Mouse (Mus musculus) cerebellum, adult 2 months (tissue): ENCODE data around the gene Aktip. TPM values are rescaled to one million over a fixed set of nuclear protein-coding genes. Genes with fewer than 3 reads are reported as not detected.

Source experiments
- DNase-seq, 2 experiments: peaks; one replicate each; pipeline ENCODE4 v3.0.0; 2021
- H3K27ac ChIP-seq: fragments of 200-500 bp; 2 replicates; pipeline ENCODE4 v1.5.1; 2012; ENCODE audit warnings: low read length, control low read depth, inconsistent platforms; ENCODE audit not compliant: insufficient read depth
- H3K27me3 ChIP-seq: fragments of 200-500 bp; 2 replicates; pipeline ENCODE4 v1.6.1; 2012; ENCODE audit warnings: inconsistent platforms, mild to moderate bottlenecking, low read length, moderate library complexity; ENCODE audit not compliant: control insufficient read depth, insufficient read depth
- H3K4me1 ChIP-seq: fragments of 200-500 bp; 2 replicates; pipeline ENCODE4 v1.6.1; 2011; ENCODE audit warnings: low read length; ENCODE audit not compliant: control insufficient read depth, insufficient read depth
- H3K4me3 ChIP-seq: fragments of 200-500 bp; replicated peaks from 2 replicates; pipeline ENCODE3; 2011; ENCODE audit warnings: mild to moderate bottlenecking, low read depth, low read length, control low read depth; ENCODE audit not compliant: insufficient read depth
- CTCF ChIP-seq: fragments of 200-500 bp; IDR thresholded peaks from 2 replicates; pipeline ENCODE4 v1.5.1; 2011; ENCODE audit warnings: low read depth, mild to moderate bottlenecking, control low read depth, low read length, moderate library complexity, borderline replicate concordance; ENCODE audit not compliant: insufficient read depth
- POLR2A ChIP-seq: fragments of 200-500 bp; IDR thresholded peaks from 2 replicates; pipeline ENCODE4 v1.6.1; 2011; ENCODE audit warnings: low read length, control low read depth, borderline replicate concordance; ENCODE audit not compliant: insufficient read depth
- WGBS: fragments of 180-500 bp; shearing (Covaris S2); methylation state at CpG from one replicate; pipeline ENCODE4 v1.1.7; 2018; 5-methylcytosine and 5-hydroxymethylcytosine counted together
- polyA plus RNA-seq: library from polyadenylated mRNA; depleted of rRNA; stranded (reverse); fragments of >200 nt; gene quantifications from 2 replicates; pipeline ENCODE4 v1.2.3, GENCODE M21; 2012

The Aktip gene
- polyA plus RNA-seq, 1 experiment, result 151 TPM

DNA sequence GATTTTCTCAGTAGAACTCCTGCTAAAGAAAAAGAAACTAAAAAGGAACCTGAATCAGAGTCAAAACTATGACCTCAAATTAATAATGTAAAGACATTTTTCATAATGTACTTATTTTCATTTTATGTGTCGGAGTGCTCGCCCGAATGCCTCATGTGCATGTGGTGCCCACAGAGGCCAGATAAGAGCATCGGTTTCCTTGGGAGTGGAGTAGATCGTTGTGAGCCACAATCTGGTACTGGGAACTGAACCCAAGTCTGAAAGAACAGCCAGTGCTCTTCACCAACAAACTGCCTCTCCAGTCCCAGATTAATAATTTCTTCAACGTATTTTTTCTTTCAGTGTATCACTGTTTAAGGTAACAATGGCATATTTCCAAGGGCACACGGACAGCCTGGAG lies 24.5 kb upstream of the Aktip start:
- no peaks in the 10 kb centered on the region for H3K27me3 ChIP-seq
- H3K4me1 ChIP-seq, result peaks cover 2% of the 10 kb centered on the region
- no peak overlapping the region for H3K27ac ChIP-seq
- 93% methylated on average over 7 of the region's 7 CpGs for WGBS
- no peak overlapping the region for H3K4me3 ChIP-seq
- TF ChIP-seq CTCF (no peak), POLR2A (no peak)
- DNase-seq, result no peak

GRCm38 (mm10) chr8:91221841-91222240 lies 22.1 kb upstream of the Aktip start:
- Histone ChIP-seq H3K4me1 (peaks cover 2% of the 10 kb centered on the region), H3K27ac (no peak overlapping the region), H3K27me3 (no peaks in the 10 kb centered on the region), H3K4me3 (no peak overlapping the region)
- DNase-seq, result no peak
- 74% methylated on average over 2 of the region's 2 CpGs for WGBS
- no peak for TF ChIP-seq CTCF
- TF ChIP-seq POLR2A, result no peak

DNA sequence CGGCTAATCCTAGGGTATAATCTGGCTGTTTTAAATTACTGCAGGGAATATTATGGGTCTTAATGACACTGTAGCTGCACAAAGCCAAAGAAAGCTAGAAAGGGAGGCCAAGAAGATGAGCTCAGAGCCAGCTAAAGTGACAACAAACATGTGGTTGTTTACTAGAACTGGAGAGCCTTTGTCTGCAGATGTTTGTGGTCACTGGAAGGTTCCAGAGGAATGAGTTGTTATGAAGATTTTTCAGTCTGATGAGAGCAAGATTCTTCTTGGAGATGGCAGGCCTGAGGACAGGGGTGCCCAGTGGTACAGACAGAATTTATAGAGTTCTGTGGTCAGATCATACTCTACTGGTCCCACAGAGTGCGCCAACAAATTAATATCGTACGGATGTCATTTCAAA lies 18.5 kb upstream of the Aktip start:
- TF ChIP-seq CTCF (no peak), POLR2A (no peak)
- no peak overlapping the region; the same call in 1 of the 2 replicates for H3K27ac ChIP-seq
- WGBS, result 68% methylated on average over 4 of the region's 4 CpGs
- H3K4me1 ChIP-seq, result no peaks in the 10 kb centered on the region
- H3K27me3 ChIP-seq, result no peaks in the 10 kb centered on the region
- no peak overlapping the region for H3K4me3 ChIP-seq
- peak in 1 of 2 experiments; percentile 4 for DNase-seq

- Histone ChIP-seq H3K4me3 (no peak overlapping the region), H3K4me1 (no peaks in the 10 kb centered on the region), H3K27ac (no peak overlapping the region), H3K27me3 (no peaks in the 10 kb centered on the region)
- TF ChIP-seq POLR2A (no peak), CTCF (no peak)
- 96% methylated on average over 5 of the region's 5 CpGs for whole genome bisulfite sequencing
- no peak for DNase-seq
These were observed 17.5 kb upstream of the Aktip start for GRCm38 (mm10) chr8:91217062-91217905.

- TF ChIP-seq POLR2A (no peak), CTCF (no peak)
- H3K4me1 ChIP-seq, result no peaks in the 10 kb centered on the region
- H3K27ac ChIP-seq, result no peak overlapping the region
- no peaks in the 10 kb centered on the region for H3K27me3 ChIP-seq
- 47% methylated on average over 3 of the region's 3 CpGs for WGBS
- no peak overlapping the region for H3K4me3 ChIP-seq
- no peak for DNase-seq
These were observed 14.5 kb upstream of the Aktip start for GRCm38 (mm10) chr8:91214287-91214686.

DNA sequence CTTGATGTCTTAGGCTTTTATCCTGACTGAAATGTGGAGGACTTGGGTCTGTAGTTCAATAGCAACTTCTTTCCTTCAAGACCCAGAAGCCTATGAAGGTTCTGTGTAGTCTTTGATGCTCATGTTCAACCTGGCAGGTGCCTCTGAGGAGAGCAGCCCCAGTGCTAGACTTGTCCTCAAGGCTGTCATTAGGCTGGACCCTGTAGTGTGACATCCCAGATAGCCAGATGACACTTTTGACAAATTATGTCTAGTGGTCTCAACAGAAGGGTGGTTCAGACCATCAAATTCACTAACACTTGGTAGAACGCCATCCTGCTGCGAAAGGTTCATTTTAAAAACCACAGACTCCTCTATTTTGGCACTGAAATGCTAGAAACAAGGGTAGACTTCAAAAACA lies 13.2 kb upstream of the Aktip start:
- TF ChIP-seq POLR2A, result no peak
- TF ChIP-seq CTCF, result no peak
- Histone ChIP-seq H3K4me3 (no peak overlapping the region), H3K27me3 (no peaks in the 10 kb centered on the region), H3K27ac (no peak overlapping the region), H3K4me1 (no peaks in the 10 kb centered on the region)
- no peak for DNase-seq
- WGBS, result 95% methylated on average over 2 of the region's 2 CpGs

GRCm38 (mm10) chr8:91209658-91210057 lies 9.9 kb upstream of the Aktip start:
- TF ChIP-seq CTCF (no peak), POLR2A (no peak)
- WGBS, result 90% methylated on average over 3 of the region's 3 CpGs
- H3K27me3 ChIP-seq, result no peaks in the 10 kb centered on the region
- no peak overlapping the region for H3K4me3 ChIP-seq
- no peak for DNase-seq
- H3K4me1 ChIP-seq, result no peaks in the 10 kb centered on the region
- H3K27ac ChIP-seq, result no peak overlapping the region

DNA sequence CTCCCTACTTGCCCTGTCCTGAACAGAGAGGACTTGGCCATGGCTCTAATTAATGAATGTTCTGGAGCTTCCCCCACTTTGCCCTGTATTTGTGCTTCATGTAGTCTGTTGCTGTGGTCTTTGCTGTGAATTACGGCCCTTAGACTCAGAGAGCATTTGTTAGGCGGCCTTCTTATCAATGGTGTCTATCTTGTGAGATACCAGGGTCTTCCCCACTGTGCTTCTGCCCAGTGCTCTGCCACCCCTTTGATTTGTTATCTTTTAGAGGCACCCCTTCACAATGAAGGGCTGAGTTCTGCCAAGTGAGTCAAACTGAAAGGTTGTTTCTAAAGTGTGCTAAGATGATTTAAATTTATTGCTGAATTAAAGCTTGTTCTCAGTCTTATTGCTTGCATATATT lies 7.9 kb upstream of the Aktip start:
- Histone ChIP-seq H3K4me3 (no peak overlapping the region), H3K27ac (no peak overlapping the region), H3K4me1 (no peaks in the 10 kb centered on the region), H3K27me3 (no peaks in the 10 kb centered on the region)
- no peak for TF ChIP-seq CTCF
- no peak for TF ChIP-seq POLR2A
- WGBS, result 80% methylated on average over 2 of the region's 2 CpGs
- DNase-seq, result no peak
